Mouse (Mus musculus) neural tube, embryonic 14.5 days (tissue): ENCODE data around the gene Coro7. TPM values are rescaled to one million over a fixed set of nuclear protein-coding genes. Genes with fewer than 3 reads are reported as not detected.

Experiments
- ATAC-seq: fragments of 200-750 bp; cut with Nextera tagmentation; 2 replicates; pipeline ENCODE4 v1.8.0; 2017; ENCODE audit warnings: low read depth, mild to moderate bottlenecking, moderate TSS enrichment, moderate library complexity
- H3K27ac ChIP-seq: fragments of 300-500 bp; sonication (generic); 2 replicates; pipeline ENCODE4 v1.5.1; 2014; ENCODE audit warnings: low read depth, mild to moderate bottlenecking, control low read depth, low read length, moderate library complexity, mixed read lengths
- H3K27me3 ChIP-seq: fragments of 300-500 bp; sonication (generic); 2 replicates; pipeline ENCODE4 v1.6.1; 2014; ENCODE audit warnings: low read length; ENCODE audit not compliant: control insufficient read depth, insufficient read depth
- H3K36me3 ChIP-seq: fragments of 300-500 bp; sonication (generic); 2 replicates; pipeline ENCODE4 v1.6.1; 2014; ENCODE audit warnings: low read length, mixed read lengths; ENCODE audit not compliant: control insufficient read depth, insufficient read depth
- H3K4me1 ChIP-seq: fragments of 300-500 bp; sonication (generic); 2 replicates; pipeline ENCODE4 v1.6.1; 2014; ENCODE audit warnings: low read length; ENCODE audit not compliant: control insufficient read depth, insufficient read depth
- H3K4me2 ChIP-seq: fragments of 300-500 bp; sonication (generic); 2 replicates; pipeline ENCODE4 v1.6.1; 2014; ENCODE audit warnings: mild to moderate bottlenecking, low read depth, low read length, control low read depth
- H3K4me3 ChIP-seq: fragments of 300-500 bp; sonication (generic); 2 replicates; pipeline ENCODE4 v1.5.1; 2014; ENCODE audit warnings: low read depth, low read length, control low read depth, mixed read lengths
- H3K9ac ChIP-seq: fragments of 300-500 bp; sonication (generic); replicated peaks from 2 replicates; pipeline ENCODE4 v1.6.1; 2014; ENCODE audit warnings: low read depth, mild to moderate bottlenecking, control low read depth, low read length, mixed read lengths
- H3K9me3 ChIP-seq: fragments of 300-500 bp; sonication (generic); 2 replicates; pipeline ENCODE4 v1.6.1; 2016; ENCODE audit warnings: low read length; ENCODE audit not compliant: control insufficient read depth
- WGBS: fragments of 180-500 bp; shearing (Covaris S2); extraction: QIAGEN DNeasy Blood & Tissue Kit; methylation state at CpG from one replicate; pipeline ENCODE4 v1.1.7; 2014; 5-methylcytosine and 5-hydroxymethylcytosine counted together
- polyA plus RNA-seq: library from polyadenylated mRNA; unstranded; fragments of >200 nt; fragmentation: Nextera tagmentation; extraction: Ambion mirVana; gene quantifications from 2 replicates; pipeline ENCODE4 v1.2.1, GENCODE M21; 2014

Coro7 gene
- polyA plus RNA-seq, 1 experiment from 2014 or later, result 28.6 TPM

- no peak overlapping the region for H3K9ac ChIP-seq
- no peak overlapping the region for H3K27ac ChIP-seq
- 77% methylated on average over 4 of the region's 4 CpGs for WGBS
- no peaks in the 10 kb centered on the region for H3K9me3 ChIP-seq
- ATAC-seq, result no peak
- no peaks in the 10 kb centered on the region for H3K27me3 ChIP-seq
- H3K36me3 ChIP-seq, result peaks cover 4% of the 10 kb centered on the region; the same call in 1 of the 2 replicates
- no peak overlapping the region for H3K4me2 ChIP-seq
- no peak overlapping the region for H3K4me3 ChIP-seq
- no peaks in the 10 kb centered on the region for H3K4me1 ChIP-seq
Measured at GRCm38 (mm10) chr16:4655251-4655734, 24.3 kb downstream of the Coro7 start.

DNA sequence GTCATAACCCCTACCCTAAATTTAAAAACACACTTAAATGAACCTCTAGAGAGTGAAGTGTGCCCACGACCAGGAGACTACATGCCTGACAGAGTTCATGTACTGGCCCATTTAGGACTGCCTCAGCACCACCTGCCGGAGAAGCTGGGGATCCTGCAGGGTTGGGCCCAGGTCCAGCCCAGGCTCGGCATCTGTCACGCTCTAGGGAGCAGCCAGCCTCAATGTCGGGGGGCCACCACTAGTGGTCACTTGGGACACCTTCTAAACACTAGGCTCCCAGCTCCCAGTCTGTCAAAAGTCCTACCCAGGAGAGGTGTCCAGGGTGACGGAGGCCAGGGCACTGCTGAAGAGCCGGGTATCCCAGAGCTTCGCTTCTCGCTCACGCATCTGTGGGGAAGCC is 24.9 kb downstream of the Coro7 start:
- no peak for ATAC-seq
- no peak overlapping the region for H3K9ac ChIP-seq
- H3K4me2 ChIP-seq, result no peak overlapping the region
- no peak overlapping the region for H3K27ac ChIP-seq
- no peak overlapping the region for H3K4me3 ChIP-seq
- H3K36me3 ChIP-seq, result peaks cover 6% of the 10 kb centered on the region; the same call in 1 of the 2 replicates
- WGBS, result 86% methylated on average over 10 of the region's 10 CpGs
- H3K27me3 ChIP-seq, result no peaks in the 10 kb centered on the region
- H3K4me1 ChIP-seq, result no peaks in the 10 kb centered on the region
- H3K9me3 ChIP-seq, result no peaks in the 10 kb centered on the region

GRCm38 (mm10) chr16:4652707-4653416 is 26.7 kb downstream of the Coro7 start:
- ATAC-seq, result no peak
- Histone ChIP-seq H3K9me3 (no peaks in the 10 kb centered on the region), H3K4me3 (no peak overlapping the region), H3K27ac (no peak overlapping the region), H3K4me1 (no peaks in the 10 kb centered on the region), H3K4me2 (no peak overlapping the region), H3K9ac (no peak overlapping the region), H3K27me3 (no peaks in the 10 kb centered on the region), H3K36me3 (peaks cover 19% of the 10 kb centered on the region; the same call in 1 of the 2 replicates)
- WGBS, result 63% methylated on average over 4 of the region's 4 CpGs

- no peak overlapping the region for H3K4me3 ChIP-seq
- no peak overlapping the region for H3K9ac ChIP-seq
- H3K4me2 ChIP-seq, result no peak overlapping the region
- no peaks in the 10 kb centered on the region for H3K4me1 ChIP-seq
- H3K36me3 ChIP-seq, result peaks cover 19% of the 10 kb centered on the region; the same call in 1 of the 2 replicates
- ATAC-seq, result no peak
- WGBS, result 53% methylated on average over 7 of the region's 7 CpGs
- H3K27ac ChIP-seq, result no peak overlapping the region
- no peaks in the 10 kb centered on the region for H3K9me3 ChIP-seq
- no peaks in the 10 kb centered on the region for H3K27me3 ChIP-seq
Measured at GRCm38 (mm10) chr16:4651624-4652023, 28.0 kb downstream of the Coro7 start.

GRCm38 (mm10) chr16:4651081-4651480 is 28.5 kb downstream of the Coro7 start:
- no peak overlapping the region for H3K9ac ChIP-seq
- H3K27me3 ChIP-seq, result no peaks in the 10 kb centered on the region
- H3K4me2 ChIP-seq, result no peak overlapping the region
- 94% methylated on average over 1 of the region's 1 CpGs for WGBS
- H3K9me3 ChIP-seq, result no peaks in the 10 kb centered on the region
- H3K27ac ChIP-seq, result no peak overlapping the region
- peaks cover 19% of the 10 kb centered on the region; the same call in 1 of the 2 replicates for H3K36me3 ChIP-seq
- no peak for ATAC-seq
- no peak overlapping the region for H3K4me3 ChIP-seq
- no peaks in the 10 kb centered on the region for H3K4me1 ChIP-seq

DNA sequence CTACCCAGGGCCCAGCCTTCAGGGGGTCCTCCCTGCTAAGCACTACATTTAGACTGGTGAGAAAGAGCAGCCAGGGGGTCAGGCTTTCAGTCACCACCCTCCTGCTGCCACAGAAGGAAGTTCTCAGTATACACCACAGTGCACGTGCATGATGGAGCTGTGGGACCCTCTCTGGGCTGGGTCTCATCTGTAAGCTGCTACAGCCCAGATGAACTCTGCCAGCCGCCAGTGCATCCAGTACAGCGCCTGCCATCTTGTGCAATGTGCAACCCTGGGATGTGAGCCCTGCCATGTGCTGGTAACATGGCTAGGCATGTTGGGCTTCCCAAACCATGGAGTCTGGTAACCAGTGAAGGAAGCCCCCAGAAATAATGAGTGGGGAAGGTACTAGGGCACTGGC is 29.4 kb downstream of the Coro7 start:
- Histone ChIP-seq H3K27me3 (no peaks in the 10 kb centered on the region), H3K9ac (no peak overlapping the region), H3K4me1 (no peaks in the 10 kb centered on the region), H3K27ac (no peak overlapping the region), H3K9me3 (no peaks in the 10 kb centered on the region), H3K36me3 (peaks cover 19% of the 10 kb centered on the region; the same call in 1 of the 2 replicates), H3K4me2 (no peak overlapping the region), H3K4me3 (no peak overlapping the region)
- 88% methylated on average over 3 of the region's 3 CpGs for WGBS
- ATAC-seq, result no peak

- Histone ChIP-seq H3K9me3 (no peaks in the 10 kb centered on the region), H3K9ac (no peak overlapping the region), H3K36me3 (peaks cover 19% of the 10 kb centered on the region; the same call in 1 of the 2 replicates), H3K4me2 (no peak overlapping the region), H3K4me3 (no peak overlapping the region), H3K27ac (no peak overlapping the region), H3K4me1 (no peaks in the 10 kb centered on the region), H3K27me3 (no peaks in the 10 kb centered on the region)
- 92% methylated on average over 11 of the region's 11 CpGs for WGBS
- ATAC-seq, result no peak
Measured at GRCm38 (mm10) chr16:4649692-4650091, 29.9 kb downstream of the Coro7 start.

DNA sequence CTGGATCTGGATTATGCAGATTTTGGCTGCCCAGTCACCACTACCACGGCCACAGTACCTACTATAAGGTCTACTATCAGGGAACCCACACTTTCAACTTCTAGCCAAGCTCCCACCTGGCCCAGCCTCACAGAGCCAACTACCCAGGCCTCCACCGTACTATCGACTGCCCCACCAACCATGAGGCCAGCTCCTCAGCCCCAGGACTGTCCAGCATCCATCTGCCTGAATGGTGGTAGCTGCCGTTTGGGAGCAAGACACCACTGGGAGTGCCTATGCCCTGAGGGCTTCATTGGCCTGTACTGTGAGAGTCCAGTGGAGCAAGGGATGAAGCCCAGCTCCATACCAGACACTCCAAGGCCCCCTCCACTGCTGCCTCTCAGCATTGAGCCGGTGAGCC is 30.4 kb downstream of the Coro7 start:
- H3K9me3 ChIP-seq, result no peaks in the 10 kb centered on the region
- H3K36me3 ChIP-seq, result peaks cover 19% of the 10 kb centered on the region; the same call in 1 of the 2 replicates
- no peak for ATAC-seq
- H3K27ac ChIP-seq, result no peak overlapping the region
- H3K4me2 ChIP-seq, result no peak overlapping the region
- H3K4me1 ChIP-seq, result peaks cover 1% of the 10 kb centered on the region; the same call in 1 of the 2 replicates
- no peaks in the 10 kb centered on the region for H3K27me3 ChIP-seq
- WGBS, result 85% methylated on average over 5 of the region's 5 CpGs
- no peak overlapping the region for H3K4me3 ChIP-seq
- no peak overlapping the region for H3K9ac ChIP-seq

- H3K27ac ChIP-seq, result no peak overlapping the region
- peaks cover 19% of the 10 kb centered on the region; the same call in 1 of the 2 replicates for H3K36me3 ChIP-seq
Measured at GRCm38 (mm10) chr16:4648416-4649023, 31.1 kb downstream of the Coro7 start.

More at GRCm38 (mm10) chr16:4648416-4649023, 31.1 kb downstream of the Coro7 start:
- Histone ChIP-seq H3K27me3 (no peaks in the 10 kb centered on the region), H3K4me1 (peaks cover 5% of the 10 kb centered on the region; the same call in 1 of the 2 replicates), H3K9me3 (no peaks in the 10 kb centered on the region), H3K4me3 (no peak overlapping the region), H3K4me2 (no peak overlapping the region), H3K9ac (no peak overlapping the region)
- 89% methylated on average over 28 of the region's 28 CpGs for WGBS
- no peak for ATAC-seq
